ENCODE assay signal across 8 mouse cellular contexts in the genomic region with DNA sequence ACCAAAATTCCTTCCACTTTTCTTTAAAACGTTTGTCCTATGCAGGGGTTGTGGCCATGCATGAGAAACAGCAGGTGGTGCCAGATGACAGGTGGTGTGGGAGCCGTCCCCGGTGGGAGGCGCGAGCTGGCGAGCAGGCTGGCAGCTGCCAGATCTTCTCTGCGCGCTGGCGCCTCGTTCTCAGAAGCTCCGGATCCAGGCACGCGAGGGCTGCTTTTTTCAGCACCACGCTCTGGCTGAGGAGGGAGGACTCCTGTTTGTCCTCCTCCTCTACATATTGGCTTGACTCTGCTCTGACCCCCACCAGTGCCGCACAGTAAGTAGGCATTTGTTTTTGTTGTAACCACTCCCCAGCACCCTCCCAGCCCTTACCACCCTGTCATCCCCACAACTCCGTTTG. TPM values are rescaled to one million over a fixed set of nuclear protein-coding genes. Genes with fewer than 3 reads are reported as not detected.
A peak's percentile ranks its signal among the peaks of the same experiment; 100 is the strongest.
DNase-seq lines count a peak whose midpoint lies in the region; ATAC-seq and TF ChIP-seq lines count a peak whose summit lies in the region.

A gene (plus strand): TSS at position 183 of the 400 bp plus-strand sequence.

- no peaks in the 10 kb centered on the region for H3K9me3 ChIP-seq in midbrain, embryonic 12.5 days

- H3K9ac ChIP-seq in midbrain, embryonic 12.5 days (replicated peaks), result peak within 1 kb of the TSS; percentile 73

- peaks cover 33% of the 10 kb centered on the region for H3K4me1 ChIP-seq in midbrain, embryonic 12.5 days
- no peaks in the 10 kb centered on the region for H3K4me1 ChIP-seq in small intestine, adult 2 months (ENCODE audit: control insufficient read depth, insufficient read depth, insufficient read length, low read length)

- H3K27ac ChIP-seq in midbrain, embryonic 12.5 days (replicated peaks), result peak within 1 kb of the TSS; percentile 93
- no peak within 1 kb of the TSS for H3K27ac ChIP-seq in small intestine, adult 2 months (ENCODE audit: insufficient read depth, low read depth, low read length)

- no peaks in the 10 kb centered on the region; the same call in 1 of the 2 replicates for H3K27me3 ChIP-seq in midbrain, embryonic 12.5 days
- peaks cover 10% of the 10 kb centered on the region; the same call in 1 of the 2 replicates for H3K27me3 ChIP-seq in small intestine, adult 2 months (ENCODE audit: control insufficient read depth, insufficient read depth, low read length)

- WGBS in midbrain, embryonic 12.5 days, result under 1% methylated on average over 16 of the region's 16 CpGs
- WGBS in small intestine, adult 2 months, result under 1% methylated on average over 16 of the region's 16 CpGs

- DNase-seq in embryo, embryonic 11.5 days (ENCODE audit: low read depth, low spot score), result peak; percentile 61
- DNase-seq in heart, adult 11 months, result peak; percentile 93
- DNase-seq in kidney, adult 11 months, result peak; percentile 63
- DNase-seq in left cerebral cortex, postnatal 36 days (ENCODE audit: low spot score in 2 of 2), result peak; percentile 90 to 93

- peak within 1 kb of the TSS; percentile 52 for H3K4me3 ChIP-seq in midbrain, embryonic 12.5 days
- H3K4me3 ChIP-seq in small intestine, adult 2 months (ENCODE audit: low read depth, low read length), result peak within 1 kb of the TSS; percentile 42

- peak; percentile 50; the same call in 1 of the 2 replicates for TF ChIP-seq CTCF in small intestine, adult 2 months (IDR thresholded peaks at IDR 0.05; ENCODE audit: extremely low read depth, insufficient read length, insufficient replicate concordance, low read depth, low read length)

- peak within 1 kb of the TSS; percentile 67 for H3K4me2 ChIP-seq in midbrain, embryonic 12.5 days (replicated peaks)

- ATAC-seq in activated CD4-positive, CD25-positive, alpha-beta regulatory T cell, adult 4 months, result peak; percentile 90
- ATAC-seq in midbrain, embryonic 12.5 days (ENCODE audit: low FRiP score, low read depth), result peak; percentile 87
- no peak for ATAC-seq in erythroblast, adult 5-6 weeks (replicated peaks; ENCODE audit: low FRiP score, poor library complexity, severe bottlenecking)

- intact Hi-C loops in left cerebral cortex, postnatal 36 days (cut with DNase I), result loop anchor here (1.0 to 5.0 kb wide), 3 partner anchors 62 to 162 kb away; no protein-coding TSS in a partner anchor

- H3K36me3 ChIP-seq in midbrain, embryonic 12.5 days, result peaks cover 18% of the 10 kb centered on the region
- no peaks in the 10 kb centered on the region for H3K36me3 ChIP-seq in small intestine, adult 2 months (ENCODE audit: control insufficient read depth, insufficient read depth, low read length)

- TF ChIP-seq POLR2A in small intestine, adult 2 months (IDR thresholded peaks at IDR 0.05; ENCODE audit: low read depth, low read length), result no peak

RNA-seq across cellular contexts. Expression of the gene that starts here (rescaled TPM):
- 10 to 100 TPM; 65.0 to 90.0 TPM for polyA plus RNA-seq in activated CD4-positive, CD25-positive, alpha-beta regulatory T cell, adult 4 months (2017; shearing (Covaris generic))
- total RNA-seq in left cerebral cortex, postnatal 36 days (2021), result 100 to 1,000 TPM; 603 to 618 TPM
- 193 and 198 TPM in 2 replicates for polyA plus RNA-seq in midbrain, embryonic 12.5 days (2016; fragmentation: Nextera tagmentation; extraction: Ambion mirVana)
- polyA plus RNA-seq in small intestine, adult 2 months (2012; rRNA removed), result 1.0 and 1.8 TPM in 2 replicates
- total RNA-seq in erythroblast, adult 5-6 weeks (2015; ENCODE audit: low replicate concordance), result not detected in 2 replicates
- not detected in 2 replicates for total RNA-seq in erythroblast, adult 5-6 weeks (2017; ENCODE audit: low replicate concordance)

Comparison
In these comparisons a context has a peak if more than half of its experiments do, and no peak if none do; other contexts are left out.
1. RNA of the gene that starts here (total RNA-seq): 603 to 618 TPM in left cerebral cortex, postnatal 36 days; not detected in erythroblast, adult 5-6 weeks; every median in the first group is over 100 times any median in the second.
2. RNA of the gene that starts here (polyA plus RNA-seq): 193 to 198 TPM in midbrain, embryonic 12.5 days and 65.0 to 90.0 TPM in activated CD4-positive, CD25-positive, alpha-beta regulatory T cell, adult 4 months; 1.0 to 1.8 TPM in small intestine, adult 2 months; every median in the first group is over 10 times any median in the second.
3. Peak in every context shown above with its lines, with median percentiles within 50 percentile points of each other: DNase-seq.